Mouse (Mus musculus) neutrophil, adult 5-6 weeks (primary cell): Measurements from ENCODE around the gene Cd47. TPM values are rescaled to one million over a fixed set of nuclear protein-coding genes. Genes with fewer than 3 reads are reported as not detected.
"Not testable (repeated sequence)": the region's sequence is repeated elsewhere in the genome, so short reads cannot be mapped to it uniquely, and the experiment has no call there.

ENCODE experiments used
- ATAC-seq: fragments of 151-379, 151-347 bp; 2 replicates; pipeline ENCODE4 v1.8.0; 2017; ENCODE audit warnings: mild to moderate bottlenecking, moderate TSS enrichment; ENCODE audit not compliant: insufficient number of reproducible peaks, poor library complexity, low FRiP score, severe bottlenecking; ENCODE audit errors: extremely low read depth
- total RNA-seq: library from RNA; stranded (forward); fragments of 200-1000 nt; gene quantifications from 2 replicates; pipeline ENCODE4 v1.2.3, GENCODE M21; 2017

Cd47 gene
- total RNA-seq, 1 experiment from 2014 or later, result 119 TPM

DNA sequence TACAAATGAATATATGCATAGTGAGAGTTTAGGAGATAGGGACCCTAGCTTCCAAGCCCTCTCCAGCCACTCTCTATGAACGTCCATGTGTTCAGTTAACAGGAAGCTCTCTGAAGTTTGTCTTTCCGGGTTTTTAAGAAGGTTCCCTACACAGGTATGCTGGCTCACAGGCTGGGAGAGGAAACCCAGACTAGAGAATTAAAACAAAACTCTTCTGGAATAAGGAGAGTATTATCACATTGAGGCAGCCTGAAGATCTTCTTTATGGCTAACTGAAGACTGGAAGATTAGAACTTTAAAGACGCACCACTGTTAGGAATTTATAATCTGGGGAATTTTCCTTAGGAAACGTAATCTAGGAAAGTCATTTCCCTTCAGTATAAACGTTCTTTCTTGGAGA is 17.8 kb downstream of the Cd47 start:
- no peak for ATAC-seq

DNA sequence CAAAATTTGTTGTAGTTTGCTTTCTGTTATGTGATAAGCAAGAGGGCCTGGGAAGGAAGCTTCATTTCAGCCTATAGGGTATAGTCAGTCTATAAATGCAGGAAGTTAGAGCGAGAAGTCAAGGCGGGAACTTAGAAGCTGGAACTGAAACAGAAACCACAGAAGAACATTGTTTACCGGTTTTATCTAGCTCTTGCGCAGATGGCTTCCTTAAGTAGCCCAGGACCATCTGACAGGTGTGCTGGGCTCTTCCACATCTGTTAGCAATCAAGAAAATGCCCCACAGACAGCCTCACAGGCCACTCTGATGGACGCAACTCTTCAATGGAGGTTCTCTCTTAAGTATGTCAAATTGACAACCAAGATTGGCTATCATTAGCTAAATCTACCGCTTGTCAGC is 18.3 kb downstream of the Cd47 start:
- ATAC-seq, result peak; percentile 98

DNA sequence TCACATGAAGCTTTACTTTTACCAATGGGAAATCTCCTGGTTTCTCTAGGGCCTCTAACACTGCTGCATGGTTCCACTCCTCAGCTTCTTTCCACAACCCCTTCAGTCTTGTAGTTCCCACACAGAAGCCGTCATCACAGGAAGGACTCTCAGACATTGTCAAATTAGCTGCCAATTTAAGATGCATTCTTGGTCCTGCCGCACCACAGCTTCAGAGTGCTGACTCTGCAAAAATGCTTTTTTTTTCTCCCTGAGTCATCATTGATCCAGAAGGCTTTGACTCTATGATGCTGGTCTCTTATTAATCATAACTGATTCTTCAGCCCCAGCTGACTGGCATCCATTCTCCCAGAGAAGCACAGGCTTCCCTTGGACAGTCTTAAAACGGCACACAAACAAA is 19.2 kb downstream of the Cd47 start:
- ATAC-seq, result no peak

DNA sequence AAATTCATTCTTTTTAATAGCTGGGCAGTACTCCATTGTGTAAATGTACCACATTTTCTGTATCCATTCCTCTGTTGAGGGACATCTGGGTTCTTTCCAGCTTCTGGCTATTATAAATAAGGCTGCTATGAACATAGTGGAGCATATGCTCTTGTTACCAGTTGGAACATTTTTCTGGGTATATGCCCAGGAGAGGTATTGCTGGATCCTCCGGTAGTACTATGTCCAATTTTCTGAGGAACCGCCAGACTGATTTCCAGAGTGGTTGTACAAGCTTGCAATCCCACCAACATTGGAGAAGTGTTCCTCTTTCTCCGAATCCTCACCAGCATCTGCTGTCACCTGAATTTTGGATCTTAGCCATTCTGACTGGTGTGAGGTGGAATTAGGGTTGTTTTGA is 30.6 kb downstream of the Cd47 start:
- ATAC-seq, result not testable (repeated sequence)

DNA sequence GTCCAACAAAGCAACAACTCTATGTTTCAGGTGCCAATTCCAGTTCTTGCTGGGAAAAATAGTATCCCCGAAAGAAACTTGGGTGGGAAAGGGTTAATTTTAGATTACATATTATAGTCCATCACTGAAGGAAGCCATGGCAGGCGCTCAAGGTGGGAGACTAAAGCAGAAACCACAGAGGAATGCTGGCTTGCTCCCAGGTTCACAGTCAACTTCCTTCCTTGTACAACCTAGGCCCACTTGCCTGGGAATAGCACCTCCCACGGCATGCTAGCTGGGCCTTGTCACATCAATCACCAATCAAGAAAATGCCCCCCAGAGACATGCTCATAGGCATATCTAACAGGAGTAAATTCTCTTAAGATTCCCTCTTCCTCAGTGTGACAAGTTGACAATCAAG is 32.0 kb downstream of the Cd47 start:
- no peak for ATAC-seq

DNA sequence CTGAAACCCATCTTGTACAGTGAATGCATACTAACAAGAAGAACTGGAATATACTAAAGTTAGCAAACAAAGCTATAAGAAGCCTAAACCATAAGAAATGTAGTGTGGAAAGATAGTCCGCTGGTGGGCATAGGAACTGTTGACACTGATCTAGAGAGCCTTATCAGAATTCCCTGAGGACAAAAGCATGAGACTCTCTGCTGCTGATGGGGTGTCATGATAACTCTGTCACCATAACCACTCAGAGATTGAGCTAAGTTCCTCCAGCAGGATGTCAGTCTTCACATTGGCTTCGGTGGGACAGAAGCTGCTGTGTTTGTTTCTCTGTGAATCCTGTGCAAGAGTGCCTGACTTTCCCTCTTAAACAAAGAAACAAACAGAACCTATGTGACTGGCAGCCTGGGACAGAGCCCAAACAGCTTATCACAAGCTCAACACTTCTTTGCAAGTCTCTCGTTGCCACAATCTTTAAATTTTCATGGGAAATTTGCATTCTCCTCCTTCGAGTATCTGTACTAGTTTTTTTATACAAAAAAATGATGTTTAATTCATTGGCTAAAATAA is 33.9 kb downstream of the Cd47 start:
- ATAC-seq, result no peak

DNA sequence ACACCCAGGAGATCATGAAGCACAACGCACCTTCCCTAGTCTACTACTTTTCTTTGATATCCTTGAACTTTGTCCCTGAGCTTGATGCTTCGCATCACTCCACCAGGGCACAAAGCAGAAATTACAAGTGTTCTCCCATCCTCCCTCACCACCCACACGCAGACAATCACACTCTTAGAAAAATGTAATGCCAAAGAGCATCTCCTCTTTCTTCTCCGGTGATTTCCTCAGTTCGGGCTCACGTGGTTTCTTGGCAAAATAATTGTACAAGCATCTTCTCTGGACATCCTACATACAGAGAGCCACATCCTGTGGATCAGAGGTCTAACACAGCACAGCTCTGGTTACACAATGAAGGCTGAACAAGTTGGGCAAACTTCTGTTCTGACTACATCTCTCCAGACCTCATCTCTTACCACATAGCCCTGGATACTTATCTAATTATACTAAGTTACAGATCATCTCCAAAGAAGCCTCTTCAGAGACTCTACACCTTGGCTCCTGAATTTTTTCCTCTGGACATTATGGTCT is 36.4 kb downstream of the Cd47 start:
- no peak for ATAC-seq

DNA sequence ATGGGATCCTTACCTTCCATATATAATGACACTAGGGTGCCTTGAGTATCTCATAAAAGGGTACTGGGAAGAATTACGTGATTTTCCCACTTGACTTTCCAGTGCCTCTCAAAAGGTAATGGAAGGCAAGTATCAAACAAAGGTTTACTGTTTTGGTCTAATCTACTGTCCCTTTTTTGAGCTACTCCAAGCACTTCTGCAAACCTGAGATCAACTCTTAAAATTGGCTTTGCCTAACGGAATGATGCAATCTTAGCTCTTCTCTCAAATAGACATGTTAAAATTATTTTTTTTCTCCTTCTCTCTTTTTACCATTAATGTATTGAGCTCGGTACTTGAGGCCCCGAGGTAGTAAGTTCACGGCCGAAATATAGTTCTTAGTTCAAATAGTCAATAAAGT is 38.6 kb downstream of the Cd47 start:
- ATAC-seq, result no peak

DNA sequence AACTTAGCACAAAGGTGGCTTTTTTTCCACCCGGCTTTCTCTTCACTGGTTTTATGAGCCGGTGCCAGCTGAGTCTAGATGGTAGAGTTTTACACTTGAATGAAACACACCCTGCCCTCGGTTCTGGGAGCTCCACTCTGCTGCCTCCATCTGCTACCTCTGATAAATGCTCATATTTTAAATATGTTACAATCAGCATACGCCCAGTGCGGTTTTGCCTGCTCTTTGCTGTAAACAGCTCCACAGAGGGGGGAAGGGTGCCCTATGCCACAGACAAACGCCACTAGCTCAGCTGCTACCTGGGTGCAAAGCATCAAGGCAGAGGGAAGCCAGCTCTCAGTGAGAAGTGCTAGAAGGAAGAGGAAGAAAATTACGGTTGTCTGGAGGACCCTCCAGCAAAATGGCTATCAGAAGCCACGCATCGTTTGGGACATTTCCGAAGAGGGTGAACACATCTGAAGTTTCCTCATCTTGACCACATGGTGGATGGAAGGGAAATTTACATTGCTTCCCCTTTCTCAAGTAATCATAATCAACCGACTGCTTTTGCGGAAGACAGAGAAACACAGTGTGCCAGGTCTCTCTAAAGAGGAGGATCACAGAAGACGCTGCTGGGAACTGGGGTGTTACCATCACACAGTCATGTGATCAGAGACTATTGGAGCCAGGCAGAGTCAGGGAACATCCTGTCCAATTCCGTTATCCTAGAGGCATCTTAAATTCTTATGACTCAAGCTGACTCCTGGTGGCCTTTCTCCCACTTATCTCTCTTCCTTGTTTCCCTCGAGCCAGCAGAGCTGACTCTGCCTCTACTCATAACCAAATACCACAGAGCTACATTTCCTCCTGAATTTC is 39.6 kb downstream of the Cd47 start:
- ATAC-seq, result peak; percentile 89

DNA sequence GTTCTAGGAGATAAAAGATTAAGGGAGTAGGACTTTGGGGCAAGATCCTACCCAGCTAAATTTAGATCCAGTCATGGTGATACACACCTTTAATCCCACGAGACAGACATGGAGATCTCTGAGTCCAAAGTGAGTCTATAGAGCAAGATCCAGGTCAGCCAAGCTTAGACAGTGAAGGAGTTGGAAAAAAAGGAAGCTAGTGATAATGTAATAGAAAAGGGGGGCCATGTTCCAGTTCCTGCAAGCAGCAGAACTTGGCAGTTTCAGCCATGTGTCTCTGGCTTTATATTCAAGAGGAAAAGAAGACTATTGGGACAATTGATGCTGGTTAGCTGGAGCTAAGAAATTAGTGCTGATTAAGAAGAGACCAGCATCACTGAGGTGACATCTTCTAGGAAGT is 43.4 kb downstream of the Cd47 start:
- ATAC-seq, result no peak

DNA sequence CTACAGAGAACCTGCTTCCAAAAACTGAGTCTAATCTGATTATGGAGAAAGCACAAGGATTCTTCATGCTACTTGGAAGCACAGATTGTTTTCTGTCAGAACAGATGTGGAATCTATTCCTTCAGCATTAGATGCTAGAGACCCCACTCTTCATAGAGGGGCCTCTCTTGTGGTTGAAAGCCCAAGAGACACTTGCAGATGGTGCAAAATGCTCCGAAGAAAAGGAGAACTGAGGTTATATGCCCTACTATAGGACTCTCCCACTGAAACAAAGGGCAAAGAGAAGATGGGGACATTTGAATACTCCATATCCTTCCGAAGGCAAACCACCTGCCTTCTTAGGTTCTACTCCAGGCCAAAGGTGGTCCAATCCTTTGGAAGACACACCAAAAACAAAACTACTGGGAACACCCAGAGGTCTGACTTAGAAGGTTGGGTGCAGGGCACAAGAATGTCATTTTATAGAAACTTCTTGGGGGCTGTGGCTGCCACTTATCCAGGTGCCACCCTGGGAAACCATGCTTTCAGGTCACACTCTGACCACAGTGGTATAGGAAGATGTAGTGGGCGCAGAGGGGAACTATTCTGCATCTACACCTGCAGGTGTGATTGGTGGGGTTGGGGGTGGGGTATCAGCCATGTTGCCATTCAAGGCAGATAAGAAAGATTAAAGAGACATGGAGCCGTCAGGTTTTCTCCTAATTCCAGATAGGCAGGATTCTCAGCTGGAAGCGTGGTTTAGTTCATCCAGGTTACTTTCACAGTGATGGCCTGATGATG is 47.1 kb downstream of the Cd47 start:
- ATAC-seq, result no peak

DNA sequence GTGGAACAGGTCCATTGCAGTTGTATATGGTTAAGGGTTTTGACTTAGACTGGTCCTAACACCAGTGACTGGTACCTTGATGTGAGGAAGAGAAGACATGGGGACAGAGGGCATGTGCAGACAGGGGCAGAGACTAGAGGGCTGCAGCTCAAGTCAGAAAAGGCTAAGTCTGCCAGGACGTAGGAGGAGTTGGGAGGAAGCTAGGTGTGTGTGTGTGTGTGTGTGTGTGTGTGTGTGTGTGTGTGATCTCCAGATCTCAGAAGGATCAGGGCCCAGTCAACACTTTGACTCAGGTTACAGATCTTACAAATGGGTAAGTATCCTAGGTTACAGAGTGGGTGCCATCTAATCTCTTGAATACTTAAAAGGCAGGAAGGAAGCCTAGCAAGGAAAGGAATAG is 48.3 kb downstream of the Cd47 start:
- ATAC-seq, result no peak

DNA sequence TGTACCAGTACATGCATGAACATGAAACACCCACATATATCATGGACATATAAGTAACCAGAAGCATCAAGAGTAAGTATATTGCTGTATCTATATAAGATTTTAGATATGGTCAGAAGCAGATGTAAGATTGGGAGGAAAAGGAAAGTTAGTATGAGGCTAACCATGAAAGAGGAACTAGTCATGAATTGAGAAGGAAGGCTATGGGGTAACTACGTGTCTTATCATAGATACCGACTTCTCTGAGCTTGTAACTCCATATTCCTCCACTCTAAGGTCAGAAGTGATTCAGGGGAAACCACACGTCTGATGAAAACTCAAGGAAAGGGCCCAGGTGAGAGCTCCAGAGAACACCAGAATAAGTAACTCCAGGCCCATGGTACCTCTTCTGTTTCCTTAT is 52.6 kb downstream of the Cd47 start:
- ATAC-seq, result no peak

DNA sequence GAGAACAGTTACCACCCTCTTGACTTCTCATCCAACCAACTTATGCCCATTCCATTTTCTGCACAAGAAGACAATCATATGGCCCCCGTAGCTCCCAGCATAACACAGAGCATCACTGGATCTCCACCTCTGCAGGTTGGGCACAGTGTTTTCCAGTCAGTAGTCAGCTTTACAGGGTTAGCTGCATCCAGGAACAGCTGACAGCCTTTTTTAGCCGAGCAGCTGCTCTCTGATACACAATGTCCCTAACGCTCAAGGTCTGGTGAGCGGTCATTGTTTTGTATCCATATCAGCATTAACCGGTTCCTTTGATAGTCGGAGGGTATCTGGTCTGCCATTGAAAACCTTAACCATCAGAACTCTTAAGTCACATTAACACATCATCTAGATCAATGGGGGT is 53.3 kb downstream of the Cd47 start:
- ATAC-seq, result no peak

DNA sequence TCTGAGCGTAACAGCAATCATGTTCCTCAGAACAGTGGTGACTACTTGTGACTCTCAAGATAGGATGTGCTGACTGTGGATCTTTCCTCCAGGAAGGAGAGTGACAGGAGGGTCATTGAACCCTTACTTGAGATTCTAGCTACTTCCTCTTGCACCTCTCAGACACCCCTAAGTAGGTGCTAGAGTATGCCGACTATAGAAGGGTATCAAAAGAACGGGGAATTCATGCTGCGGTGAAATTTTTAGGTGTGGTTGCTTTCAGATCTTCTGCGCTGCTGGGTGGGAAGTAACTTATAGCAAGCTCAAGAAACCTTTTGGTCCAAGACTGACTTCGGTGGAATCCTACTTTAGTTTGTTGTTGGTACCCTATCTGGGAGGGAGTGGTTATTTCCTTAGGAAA is 53.9 kb downstream of the Cd47 start:
- ATAC-seq, result peak; percentile 47

DNA sequence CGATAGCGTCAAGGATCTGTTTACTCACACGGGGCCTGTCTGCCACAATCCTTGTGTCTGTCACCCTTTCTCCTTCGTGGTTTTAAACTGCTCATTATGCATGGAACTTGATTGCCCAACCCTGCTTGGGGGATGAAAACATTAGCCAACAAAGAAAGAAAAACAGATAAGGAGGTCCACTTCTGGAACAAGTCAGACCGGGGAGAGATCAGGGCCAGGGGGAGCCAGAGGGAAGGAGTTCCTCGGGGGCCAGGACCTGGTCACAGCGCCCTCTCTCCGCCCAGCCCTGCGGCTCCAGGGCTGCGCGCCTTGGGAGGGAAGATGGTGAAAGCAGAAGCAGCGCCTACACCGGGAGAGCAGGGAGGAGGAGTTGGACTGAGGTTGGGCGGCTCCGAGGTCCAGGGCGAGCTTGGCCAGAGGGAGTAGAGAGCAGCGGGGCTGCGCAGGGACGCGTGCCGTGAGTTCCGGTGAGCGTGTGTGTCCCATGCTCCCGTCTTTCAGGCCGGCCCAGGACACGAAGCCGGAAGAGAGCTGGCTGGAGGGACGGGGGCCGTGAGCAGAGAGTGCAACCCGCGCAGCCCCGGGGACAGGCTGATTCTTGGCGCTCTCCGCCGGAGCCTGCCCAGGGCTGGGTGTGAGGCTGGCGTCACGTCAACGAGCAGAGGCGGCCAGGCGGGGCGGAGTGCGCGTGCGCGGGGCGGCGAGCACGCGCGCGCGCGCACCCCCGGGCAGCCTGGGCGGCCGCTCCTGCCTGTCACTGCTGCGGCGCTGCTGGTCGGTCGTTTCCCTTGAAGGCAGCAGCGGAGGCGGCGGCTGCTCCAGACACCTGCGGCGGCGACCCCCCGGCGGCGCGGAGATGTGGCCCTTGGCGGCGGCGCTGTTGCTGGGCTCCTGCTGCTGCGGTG is 54.9 kb downstream of the Cd47 start:
- peak; percentile 46 for ATAC-seq

DNA sequence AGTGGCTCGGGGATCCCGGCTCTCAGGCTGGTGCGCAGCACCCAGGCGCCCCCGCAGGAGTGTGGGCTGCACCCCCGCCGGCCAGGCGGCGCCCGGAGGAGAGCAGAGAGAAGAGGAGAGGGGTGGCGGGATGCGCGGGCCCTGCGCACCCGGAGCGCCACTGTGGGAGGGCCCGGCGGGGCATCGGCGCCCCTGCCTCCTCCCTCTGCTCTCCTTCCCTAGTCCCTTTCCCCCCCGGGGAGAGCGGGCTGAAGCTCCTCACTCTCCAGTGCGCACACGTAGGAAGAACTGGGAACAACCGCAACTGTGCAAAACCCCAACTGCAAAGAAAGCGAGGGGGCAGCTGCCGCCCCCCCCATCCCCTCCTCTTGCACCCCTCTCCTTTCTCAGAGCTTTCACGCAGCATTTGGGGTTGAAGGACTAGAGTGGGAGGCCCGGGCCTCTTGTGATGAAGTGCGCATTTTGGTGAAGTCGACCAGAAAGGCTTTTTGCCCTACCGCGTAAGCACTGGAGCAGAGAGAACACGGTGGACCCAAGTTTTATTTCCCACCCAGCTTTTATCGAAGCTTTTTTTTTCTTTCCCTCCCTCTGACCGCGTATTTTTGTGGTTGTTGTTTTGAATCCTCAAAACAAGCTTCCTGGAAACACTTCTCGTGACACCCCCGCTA is 55.6 kb downstream of the Cd47 start:
- ATAC-seq, result peak; percentile 2; the same call in 1 of the 2 replicates

DNA sequence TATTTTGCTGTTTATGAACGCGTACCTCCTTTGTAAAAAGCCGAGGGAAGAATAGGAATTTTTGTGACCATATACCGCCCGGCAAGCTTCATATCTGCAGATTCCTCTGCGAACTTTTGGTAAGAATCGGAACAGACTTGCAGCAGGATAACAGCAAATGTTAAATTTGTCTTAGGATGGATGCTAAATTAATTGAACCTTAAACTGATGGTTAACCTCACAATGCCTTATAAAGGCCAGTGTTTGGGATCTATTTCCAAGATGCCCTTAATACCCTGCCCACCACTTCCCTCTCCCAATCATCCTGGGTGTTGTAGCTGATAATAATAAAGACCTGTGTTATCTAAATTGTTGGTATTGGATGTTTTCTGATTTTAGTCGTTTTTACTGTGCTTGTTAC is 56.3 kb downstream of the Cd47 start:
- no peak for ATAC-seq
